Mouse (Mus musculus): ENCODE data around the gene Swi5.

The Swi5 gene

DNA sequence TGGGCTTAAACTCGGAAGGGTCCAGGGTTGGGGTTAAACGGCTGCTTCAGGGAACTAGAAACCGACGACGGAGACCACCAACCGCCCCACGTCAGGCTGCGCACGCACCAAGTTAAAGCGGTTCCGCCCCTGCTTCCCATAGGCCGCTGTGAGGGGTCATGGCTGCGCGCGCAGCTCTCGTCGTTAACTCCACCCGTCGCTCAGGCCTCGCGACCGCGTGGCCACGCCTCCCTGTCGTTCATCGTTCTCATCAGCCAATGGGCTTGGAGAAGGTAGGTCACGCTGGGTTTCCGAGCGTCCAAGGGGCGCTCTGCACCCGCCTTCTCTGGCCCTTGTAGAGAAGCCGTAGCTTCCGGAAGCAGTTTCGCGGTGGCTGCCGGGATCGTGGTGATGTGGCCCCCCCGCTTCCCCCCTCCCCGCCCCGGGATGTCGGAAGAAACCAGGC, at the start of gene Swi5:
TSS of gene Swi5 (minus strand) at position 153 of the 445 bp plus-strand sequence.
- peak; percentile 93 for DNase-seq (ENCODE audit: low spot score in 2 of 2)

GRCm38 (mm10) chr2:32335888-32336287, 48.0 kb upstream of the Swi5 start:
- no peak for DNase-seq (ENCODE audit: low spot score in 2 of 2)

DNA sequence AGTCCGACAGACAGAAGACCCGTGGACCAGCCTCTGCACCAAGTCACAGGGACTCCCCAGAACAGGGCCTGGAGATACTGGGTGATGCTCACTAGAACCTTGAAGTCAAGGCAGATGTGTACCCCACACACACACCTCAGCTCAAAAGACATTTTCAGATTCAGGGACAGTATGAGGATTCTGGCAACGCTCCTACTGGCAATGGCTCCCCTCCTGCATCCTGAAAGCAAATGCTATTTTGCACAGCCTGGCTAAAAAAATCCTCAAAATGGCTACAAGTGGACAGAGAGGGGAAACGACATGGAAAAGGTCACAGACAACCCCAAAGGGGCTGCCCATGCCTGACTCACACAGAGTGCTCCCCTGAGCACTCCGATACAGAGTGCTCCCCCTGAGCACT, 44.3 kb upstream of the Swi5 start:
- DNase-seq (ENCODE audit: low spot score in 2 of 2): no peak

DNA sequence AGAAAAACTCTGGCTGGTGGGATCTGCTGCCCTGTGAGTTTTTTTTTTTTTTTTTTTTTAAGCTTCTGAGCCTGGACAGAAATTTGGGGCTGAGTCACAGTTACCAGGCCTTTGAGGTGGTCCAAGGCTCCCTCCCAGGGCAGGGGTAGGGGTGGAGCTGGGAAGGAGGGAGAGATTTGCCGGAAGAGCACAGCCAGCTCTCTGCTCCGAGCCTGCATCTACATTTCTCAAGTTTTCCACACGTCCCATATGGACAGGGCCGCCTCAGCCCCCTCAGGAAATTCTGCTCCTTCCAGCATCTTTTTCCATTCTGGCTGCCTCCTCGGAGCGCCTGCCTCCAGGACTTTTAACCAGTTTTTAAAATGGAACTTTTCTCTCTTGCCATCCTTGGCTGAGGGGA, 41.7 kb upstream of the Swi5 start:
- DNase-seq (ENCODE audit: low spot score in 2 of 2): no peak

- no peak for DNase-seq (ENCODE audit: low spot score in 2 of 2)
These were observed 41.1 kb upstream of the Swi5 start for GRCm38 (mm10) chr2:32328911-32329460.

GRCm38 (mm10) chr2:32327200-32327599, 39.3 kb upstream of the Swi5 start:
- no peak for DNase-seq (ENCODE audit: low spot score in 2 of 2)

GRCm38 (mm10) chr2:32325342-32325741, 37.5 kb upstream of the Swi5 start:
- no peak for DNase-seq (ENCODE audit: low spot score in 2 of 2)

GRCm38 (mm10) chr2:32324322-32324721, 36.4 kb upstream of the Swi5 start:
- no peak for DNase-seq (ENCODE audit: low spot score in 2 of 2)

- no peak for DNase-seq (ENCODE audit: low spot score in 2 of 2)
These were observed 35.2 kb upstream of the Swi5 start for GRCm38 (mm10) chr2:32322754-32323741.

GRCm38 (mm10) chr2:32321591-32322298, 33.9 kb upstream of the Swi5 start:
- DNase-seq (ENCODE audit: low spot score in 2 of 2): no peak

- no peak for DNase-seq (ENCODE audit: low spot score in 2 of 2)
These were observed 32.8 kb upstream of the Swi5 start for GRCm38 (mm10) chr2:32320721-32321120.

- no peak for DNase-seq (ENCODE audit: low spot score in 2 of 2)
These were observed 32.0 kb upstream of the Swi5 start for GRCm38 (mm10) chr2:32319586-32320580.

DNA sequence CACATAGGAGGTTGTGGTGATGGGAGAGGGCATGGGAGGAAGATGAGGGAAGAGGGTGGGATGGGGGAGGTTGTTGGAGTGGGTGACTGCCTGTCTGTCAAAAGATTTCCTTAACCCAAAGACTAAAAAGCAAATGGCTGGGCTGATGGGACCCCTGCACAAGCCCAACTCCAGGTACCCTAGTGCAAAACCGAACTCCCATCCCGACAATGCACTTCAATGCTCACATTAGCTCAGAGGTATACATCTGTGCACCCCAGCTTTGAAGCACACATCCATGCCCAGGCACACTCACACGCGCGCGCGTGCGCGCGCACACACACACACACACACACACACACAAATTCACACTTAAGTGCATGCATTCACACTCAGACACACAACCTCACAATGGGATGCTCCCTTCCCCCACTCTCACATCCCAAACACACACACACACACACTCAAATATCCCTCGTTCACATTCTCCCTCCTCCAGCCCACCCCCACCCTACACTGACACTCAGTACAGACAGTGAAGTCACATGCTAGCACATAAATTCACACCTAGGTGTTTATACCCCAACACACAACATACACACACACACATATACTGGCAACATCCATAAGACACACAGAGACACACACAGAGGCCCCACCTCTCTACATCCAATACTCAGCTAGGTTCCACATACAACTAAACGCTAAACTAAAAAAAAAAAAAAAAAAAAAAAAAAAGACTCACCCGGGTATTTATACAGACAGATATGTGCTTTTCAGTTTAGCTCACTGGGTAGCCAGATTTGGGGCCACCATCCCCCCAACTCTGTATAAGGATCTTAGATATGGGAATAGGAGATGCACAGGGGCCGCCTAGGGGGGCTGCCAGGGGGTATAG, 31.1 kb upstream of the Swi5 start:
- no peak for DNase-seq (ENCODE audit: low spot score in 2 of 2)

- DNase-seq (ENCODE audit: low spot score in 2 of 2): no peak
These were observed 30.0 kb upstream of the Swi5 start for GRCm38 (mm10) chr2:32317791-32318417.

DNA sequence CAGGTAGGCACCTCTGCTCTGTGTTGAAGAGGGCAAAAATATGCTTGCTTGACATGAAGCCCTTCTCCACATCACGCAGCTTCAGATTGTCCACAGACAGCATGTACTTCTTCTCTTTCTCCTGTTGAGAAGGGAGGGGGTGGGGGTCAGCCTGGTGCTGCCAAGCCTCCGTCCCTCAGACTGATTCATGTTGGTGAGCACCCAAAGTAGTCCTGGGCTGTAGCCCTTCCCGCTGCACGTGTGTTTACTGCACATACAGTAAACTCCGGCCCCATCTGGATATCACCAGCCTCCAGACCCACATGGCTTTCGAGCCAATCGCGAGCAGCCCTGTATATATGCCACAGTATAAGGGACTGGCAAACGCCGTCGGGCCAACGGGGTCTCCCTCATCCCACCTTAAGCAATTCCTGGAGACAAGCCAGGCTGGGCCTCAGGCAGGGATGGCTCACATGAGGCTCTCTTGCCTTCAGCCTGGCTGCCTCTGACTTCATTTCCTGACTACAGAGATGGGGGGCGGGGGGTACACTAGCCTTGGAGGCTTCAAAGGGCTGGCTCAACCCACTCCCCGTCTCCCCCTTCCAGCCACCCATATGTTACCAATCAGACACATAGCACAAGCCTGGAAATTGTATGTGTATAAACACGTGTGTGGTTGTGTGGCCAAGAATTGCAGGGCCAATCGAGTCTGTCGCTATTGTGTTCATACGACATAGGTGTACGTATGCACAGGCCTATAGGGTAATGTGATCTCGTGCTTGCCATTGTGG, 29.2 kb upstream of the Swi5 start:
- DNase-seq (ENCODE audit: low spot score in 2 of 2): no peak

DNA sequence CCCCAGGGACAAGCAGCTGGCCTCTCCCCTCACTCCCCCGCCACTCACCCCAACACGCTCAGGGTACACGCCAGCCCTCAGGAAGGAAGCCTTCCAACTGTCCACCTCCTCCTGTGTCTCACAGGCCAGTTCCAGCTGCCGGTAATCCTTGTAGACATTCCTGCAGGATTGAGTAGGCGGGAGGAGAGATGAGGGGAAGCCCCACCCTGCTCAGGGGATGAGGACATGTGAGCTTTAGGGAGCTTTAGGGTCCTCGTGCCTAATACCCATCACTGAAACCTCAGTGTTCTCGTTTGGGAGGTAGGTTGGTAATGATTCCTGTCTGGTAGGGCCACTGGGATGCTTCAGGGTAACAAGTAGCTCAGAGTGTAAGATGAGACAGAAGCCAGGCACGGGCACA, 27.9 kb upstream of the Swi5 start:
- no peak for DNase-seq (ENCODE audit: low spot score in 2 of 2)

GRCm38 (mm10) chr2:32314831-32315230, 27.0 kb upstream of the Swi5 start:
- no peak for DNase-seq (ENCODE audit: low spot score in 2 of 2)

- DNase-seq (ENCODE audit: low spot score in 2 of 2): no peak
These were observed 24.6 kb upstream of the Swi5 start for GRCm38 (mm10) chr2:32312318-32312964.
